Mouse (Mus musculus): ENCODE data around the gene Pecr.

Gene Pecr

DNA sequence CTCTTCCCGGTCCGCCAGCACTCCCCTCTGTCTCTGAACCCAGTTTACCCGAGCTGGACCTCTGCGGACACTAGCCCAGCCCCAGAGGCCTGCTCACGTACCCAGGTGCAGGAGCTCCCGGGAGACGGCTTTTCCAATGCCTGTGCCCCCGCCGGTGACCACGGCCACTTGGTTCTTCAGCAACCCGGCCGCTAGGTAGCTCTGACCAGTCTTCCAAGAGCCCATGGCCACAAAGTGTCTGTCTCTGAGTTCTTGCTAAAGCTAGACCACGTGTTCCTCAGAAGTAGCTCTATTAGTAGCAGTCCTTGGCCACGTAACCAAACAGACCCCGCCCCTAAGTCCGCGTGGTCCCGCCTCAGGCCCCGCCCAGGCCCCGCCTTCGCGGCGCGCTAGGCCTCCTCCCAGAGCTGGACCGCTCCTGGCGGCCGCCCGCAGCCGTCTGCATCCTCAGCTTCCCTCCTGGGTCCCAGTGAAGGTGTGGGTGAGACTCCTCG is at the start of gene Pecr, which contains the start of gene Tmem169:
Gene Pecr, minus strand, starts transcription at position 323 of the 494 bp plus-strand sequence.
Gene Tmem169, plus strand, starts transcription at position 378 of the 494 bp plus-strand sequence.
- DNase-seq (ENCODE audit: low read depth, low spot score) = peak; percentile 93

DNA sequence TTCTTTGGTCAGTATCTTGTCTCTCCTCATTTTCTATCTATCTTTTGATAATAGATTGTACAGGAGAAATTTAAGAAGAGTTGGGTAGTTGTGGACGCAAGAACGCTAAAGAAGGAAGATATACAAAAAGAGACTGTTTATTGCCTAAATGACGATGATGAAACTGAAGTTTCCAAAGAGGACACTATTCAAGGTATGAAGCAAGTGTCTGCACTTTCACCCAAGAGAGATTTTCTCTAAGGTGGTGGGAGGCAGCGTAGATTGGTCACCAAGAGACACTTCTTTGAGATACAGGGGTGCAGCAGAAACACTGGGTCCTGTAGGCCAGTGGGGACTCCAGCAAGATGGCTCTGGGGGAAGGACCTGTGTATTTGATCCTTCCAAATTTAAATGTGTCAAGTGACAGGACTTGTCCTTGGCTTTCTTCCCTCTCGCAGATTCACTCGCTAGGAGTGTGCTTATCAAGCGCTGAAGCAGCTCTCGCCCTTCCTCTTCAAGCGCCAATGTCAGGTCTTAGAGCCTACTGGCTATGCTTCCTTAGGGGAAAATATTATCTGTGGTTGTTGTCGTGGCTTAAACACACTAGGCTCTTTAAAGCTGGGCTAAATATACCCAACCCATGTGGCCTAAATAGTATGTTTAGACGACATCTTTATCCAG is 42.2 kb upstream of the Pecr start:
- DNase-seq (ENCODE audit: low read depth, low spot score) = no peak

DNA sequence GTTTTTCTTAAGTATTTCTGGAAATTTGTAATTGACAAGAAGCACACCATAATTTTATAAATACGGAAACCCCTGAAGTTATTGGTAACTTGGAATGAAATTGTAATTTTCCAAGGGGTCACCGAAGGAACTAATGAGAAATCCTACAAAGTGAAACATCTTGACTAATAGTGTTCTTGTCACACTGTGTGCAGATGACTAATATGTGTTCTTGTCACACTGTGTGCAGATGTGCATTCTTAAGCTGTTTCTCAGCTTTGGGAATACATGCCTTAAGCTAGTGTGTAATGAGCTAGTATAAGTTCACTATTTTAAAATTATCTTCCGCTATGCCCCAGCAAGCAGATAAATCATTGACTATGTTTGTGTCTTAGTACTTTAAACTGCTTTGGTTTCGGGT is 39.1 kb upstream of the Pecr start:
- DNase-seq (ENCODE audit: low read depth, low spot score) = no peak

DNA sequence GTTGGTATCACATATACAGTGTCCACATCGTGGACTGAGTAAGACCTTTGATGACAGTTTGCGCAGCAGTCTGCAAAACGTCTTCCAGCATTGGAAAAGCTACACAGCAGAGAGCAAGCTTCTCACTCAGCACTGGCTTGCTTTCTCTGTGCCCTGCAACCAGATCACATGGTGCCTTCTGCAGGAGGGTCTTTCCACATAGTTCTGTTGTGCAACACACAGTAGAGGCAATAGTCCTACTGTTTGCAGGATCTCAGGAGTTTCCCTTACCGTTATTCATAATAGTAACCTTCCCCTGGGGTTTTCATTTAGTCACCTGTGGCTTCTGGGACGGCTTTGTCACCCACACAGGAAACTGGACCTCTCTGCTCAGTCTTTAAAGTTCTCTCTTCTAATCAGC is 36.6 kb upstream of the Pecr start:
- DNase-seq (ENCODE audit: low read depth, low spot score) = no peak

DNA sequence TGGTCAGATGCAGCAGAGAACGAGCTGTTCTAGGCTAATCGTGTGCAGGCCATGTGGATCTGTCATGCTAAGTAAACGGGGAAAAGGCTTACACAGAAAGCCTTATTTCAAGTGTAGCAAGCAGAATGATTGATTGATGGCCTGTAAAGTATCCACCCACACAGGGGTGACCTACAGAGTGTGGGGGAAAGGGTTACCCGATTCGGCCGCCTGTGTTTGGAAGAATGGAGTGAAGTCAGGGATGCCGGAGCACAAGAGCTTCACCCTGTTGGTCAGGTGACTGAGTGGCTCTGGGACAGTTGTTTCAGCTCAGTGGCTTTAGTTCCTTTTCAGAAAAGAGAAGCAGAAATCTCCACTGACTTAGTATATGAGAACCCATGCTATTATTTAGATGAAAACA is 32.8 kb upstream of the Pecr start:
- no peak for DNase-seq (ENCODE audit: low read depth, low spot score)

DNA sequence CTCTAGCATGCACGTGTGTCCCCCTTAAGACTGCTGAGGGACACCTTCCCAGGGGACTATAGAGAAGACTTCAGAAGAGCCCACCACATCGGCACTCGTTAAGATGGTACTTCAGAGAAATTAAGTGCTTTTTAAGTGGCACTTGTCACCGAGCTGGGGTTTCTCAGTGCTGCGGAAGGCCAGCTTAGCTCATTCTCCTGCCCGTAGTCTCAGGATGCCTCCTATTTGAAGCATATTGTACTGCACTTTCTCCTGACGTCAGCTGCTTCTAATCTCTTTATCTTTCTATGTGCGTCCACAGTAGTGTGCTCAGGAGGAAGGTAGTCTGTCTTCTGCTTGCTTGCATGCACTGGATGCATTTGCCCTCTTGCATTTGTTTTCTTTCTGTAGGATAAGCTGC is 32.3 kb upstream of the Pecr start:
- DNase-seq (ENCODE audit: low read depth, low spot score) = no peak

DNA sequence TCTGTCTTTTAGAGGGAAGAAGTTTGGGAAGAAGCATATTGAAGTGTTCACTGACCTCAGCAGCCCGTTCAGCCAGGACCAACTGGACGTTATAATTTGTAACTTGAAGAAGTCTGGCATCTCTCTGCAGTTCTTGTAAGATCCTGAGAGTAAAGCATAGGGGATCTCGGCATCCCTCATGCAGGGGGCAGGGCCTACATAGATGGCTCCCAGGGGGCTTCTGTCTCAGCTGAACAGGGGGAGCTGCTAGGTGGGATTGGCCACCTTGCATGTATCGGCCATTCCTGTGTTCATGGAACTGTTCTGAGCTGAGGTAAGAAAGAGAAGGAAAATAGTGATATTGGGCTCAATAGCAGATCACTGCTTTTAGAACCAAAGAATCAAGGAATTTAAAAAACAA is 31.3 kb upstream of the Pecr start:
- DNase-seq (ENCODE audit: low read depth, low spot score) = no peak

DNA sequence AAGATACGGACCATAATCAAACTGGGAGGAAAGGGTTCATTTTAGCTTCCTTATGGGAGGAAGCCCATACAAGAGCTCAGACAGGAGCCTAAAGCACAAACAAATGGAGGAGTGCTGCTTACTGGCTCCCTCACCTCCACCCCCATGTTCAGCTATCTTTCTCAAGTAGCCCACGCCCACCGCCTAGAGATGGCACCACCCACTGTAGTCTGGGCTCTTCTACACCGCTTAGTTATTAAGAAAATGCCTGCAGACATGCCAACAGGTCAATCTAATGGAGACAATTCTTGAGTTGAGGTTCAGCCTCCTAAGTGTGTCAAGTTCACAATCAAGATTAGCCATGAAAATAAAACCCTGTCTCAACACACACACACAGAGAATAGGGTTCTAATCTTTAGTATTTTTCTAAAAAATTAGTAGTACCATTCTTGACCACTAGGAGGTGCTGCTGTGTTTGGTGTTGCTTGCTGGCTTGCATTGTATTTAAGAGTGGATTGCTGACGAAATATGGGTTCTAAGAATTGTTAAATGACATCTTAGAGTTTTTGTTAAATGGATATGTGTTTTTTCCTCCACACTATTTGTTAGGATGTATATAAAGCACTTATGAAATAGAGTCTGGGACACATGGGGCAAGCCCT is 29.4 kb upstream of the Pecr start:
- peak; percentile 94 for DNase-seq (ENCODE audit: low read depth, low spot score)

DNA sequence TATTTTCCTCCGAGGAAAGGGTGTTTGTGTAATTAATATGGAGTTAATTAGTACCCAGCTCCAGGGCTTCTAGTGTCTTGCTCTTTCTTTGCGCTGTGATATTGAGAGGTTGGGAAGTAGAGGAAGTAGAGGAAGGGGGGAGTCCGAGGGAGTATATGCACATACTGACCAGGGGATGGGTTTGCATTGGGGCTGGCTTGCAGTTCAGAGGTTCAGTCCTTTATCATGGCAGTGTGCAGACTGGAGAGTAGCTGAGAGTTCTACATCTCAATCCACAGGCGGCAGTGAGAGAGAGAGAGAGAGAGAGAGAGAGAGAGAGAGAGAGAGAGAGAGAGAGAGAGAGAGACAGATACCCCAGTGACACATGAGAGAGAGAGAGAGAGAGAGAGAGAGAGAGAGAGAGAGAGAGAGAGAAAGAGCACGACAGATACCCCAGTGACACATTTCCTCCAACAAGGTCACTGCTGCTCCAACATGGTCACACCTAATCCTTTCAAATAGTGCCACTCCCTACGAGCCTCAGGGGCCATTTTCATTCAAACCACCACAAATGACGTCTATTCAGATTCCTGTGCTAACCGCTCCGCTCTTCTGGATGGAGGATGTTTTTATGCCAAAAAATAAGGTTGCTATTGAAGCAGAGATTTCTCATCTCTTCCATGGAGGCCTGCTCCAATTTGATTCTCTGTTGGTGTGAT is 28.7 kb upstream of the Pecr start:
- DNase-seq (ENCODE audit: low read depth, low spot score) = peak; percentile 95

DNA sequence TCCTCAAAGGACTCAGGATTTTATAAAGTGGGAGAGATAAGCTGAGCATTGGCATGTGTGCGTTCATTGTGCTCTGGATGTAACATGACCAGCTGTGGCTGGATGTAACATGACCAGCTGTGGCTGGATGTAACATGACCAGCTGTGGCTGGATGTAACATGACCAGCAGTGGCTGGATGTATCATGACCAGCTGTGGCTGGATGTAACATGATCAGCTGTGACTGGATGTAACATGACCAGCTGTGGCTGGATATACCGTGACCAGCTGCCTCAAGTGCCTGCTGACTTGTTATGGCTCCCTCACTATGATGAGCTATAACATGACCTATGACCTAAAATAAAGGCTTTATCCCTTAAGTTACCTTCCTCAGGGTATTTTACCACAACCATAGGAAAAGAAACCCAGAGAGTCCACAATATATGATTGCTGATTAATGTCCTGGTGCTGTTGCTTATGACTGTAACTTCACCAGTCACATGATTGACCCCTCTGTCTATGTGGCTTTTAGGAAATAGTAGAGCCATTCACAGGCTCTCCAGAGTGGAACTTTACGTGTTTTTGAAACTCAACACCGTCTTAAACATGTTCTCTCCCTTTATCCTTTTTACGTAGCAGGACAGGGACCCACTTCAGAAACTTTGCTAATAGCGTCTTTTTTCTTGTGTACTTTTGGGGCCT is 25.8 kb upstream of the Pecr start:
- no peak for DNase-seq (ENCODE audit: low read depth, low spot score)

DNA sequence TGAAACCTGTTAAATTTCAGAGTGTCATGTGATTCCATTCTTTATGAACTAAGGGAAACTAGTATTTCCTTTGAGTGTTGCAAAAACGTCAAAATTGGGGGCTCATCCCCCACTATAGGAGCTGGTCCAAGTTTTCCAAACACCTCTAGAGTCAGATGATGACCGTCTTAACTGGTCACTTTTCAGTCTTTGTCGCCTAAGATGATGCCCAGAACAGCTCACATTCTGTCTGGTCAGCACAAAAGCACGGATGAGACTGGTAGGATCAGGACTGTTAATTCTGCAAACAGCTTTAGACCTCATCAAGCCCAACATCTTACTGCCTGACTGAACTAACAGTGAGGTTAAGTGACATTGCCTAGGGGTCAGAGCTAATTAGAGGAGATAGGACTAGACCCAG is 24.8 kb upstream of the Pecr start:
- DNase-seq (ENCODE audit: low read depth, low spot score) = no peak

DNA sequence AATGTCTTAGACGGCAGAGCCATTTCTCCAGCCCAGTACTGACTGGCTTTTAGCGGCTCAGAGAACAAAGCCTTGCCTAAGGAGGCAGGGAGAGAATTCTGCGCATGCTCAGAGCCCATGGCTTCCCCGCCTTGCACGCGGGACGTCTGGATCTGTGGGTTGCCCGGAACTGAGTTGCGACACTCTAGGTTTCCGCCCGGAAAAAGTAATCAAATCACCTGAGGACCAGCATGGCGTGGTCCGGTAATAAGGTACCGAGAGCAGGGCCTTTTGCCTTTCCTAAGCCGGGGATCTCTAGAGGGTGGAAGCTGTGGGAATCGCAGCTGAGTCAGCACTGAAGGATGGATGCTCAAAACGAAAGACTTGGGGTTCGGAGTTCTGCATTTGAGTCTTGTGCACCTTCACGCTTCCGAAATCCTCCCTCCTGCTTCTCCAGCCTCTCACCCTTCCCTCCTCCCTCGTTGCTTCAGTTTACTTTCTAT is 23.2 kb upstream of the Pecr start, which contains the start of gene Xrcc5:
Gene Xrcc5, plus strand, starts transcription at position 105 of the 482 bp plus-strand sequence.
- DNase-seq (ENCODE audit: low read depth, low spot score) = peak; percentile 100

DNA sequence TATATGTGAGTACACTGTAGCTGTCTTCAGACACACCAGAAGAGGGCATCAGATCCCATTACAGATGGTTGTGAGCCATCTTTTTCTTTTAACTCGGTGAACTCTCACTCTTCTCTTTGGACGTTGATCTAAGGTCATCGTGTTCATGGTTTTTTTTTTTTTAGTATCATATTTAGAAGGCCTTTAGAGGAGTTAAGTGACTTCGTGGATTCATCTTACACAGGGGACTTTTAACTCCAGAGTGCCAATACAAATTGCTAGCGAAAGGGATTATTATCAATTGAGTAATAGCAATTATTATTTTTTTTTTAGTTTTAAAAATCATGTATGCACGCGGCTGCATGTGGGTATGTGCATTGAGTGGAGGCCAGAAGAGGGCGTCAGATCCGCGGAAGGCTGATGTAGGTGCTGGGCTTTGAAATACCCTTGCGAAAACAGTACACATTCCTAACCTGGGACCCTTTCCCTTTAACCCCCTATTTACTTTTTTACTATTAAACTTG is 22.6 kb upstream of the Pecr start:
- no peak for DNase-seq (ENCODE audit: low read depth, low spot score)

DNA sequence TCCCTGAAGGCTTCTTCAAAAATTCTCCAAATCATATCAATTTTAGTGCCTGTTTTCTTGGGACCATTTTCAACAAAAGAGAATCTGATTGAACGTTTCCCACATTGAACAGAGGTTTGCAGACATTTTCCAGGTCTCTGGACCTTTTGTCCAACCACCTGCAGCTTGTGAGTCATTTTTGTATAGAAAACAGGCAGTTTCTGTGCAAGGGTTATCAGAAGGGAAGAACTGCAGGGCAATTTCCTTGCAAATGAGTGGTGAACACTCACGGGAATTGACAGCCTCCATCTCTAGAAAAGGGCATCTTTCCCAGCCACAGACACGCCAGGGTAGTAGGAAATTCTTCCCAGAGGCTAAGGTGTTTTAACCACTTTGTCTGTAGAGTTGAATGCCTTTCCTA is 22.1 kb upstream of the Pecr start:
- no peak for DNase-seq (ENCODE audit: low read depth, low spot score)

DNA sequence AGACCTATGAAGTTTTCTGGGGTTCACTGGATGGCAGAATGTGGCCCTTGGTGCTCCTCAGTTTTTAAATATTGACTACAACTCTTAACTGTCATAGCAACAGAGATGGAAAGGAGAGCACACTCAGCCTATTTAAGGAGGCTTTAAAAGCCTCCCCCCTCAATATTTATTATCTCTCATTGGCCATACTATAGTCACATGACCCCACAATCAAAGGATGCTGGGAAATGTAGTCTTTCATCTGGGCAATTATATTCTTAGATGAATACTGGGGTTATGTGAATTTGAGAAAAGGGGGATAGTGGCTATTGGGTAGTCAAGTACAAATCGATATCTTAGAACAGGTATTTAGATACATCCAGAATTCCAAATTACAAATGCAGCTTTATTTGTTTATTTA is 17.7 kb upstream of the Pecr start:
- DNase-seq (ENCODE audit: low read depth, low spot score) = peak; percentile 28

DNA sequence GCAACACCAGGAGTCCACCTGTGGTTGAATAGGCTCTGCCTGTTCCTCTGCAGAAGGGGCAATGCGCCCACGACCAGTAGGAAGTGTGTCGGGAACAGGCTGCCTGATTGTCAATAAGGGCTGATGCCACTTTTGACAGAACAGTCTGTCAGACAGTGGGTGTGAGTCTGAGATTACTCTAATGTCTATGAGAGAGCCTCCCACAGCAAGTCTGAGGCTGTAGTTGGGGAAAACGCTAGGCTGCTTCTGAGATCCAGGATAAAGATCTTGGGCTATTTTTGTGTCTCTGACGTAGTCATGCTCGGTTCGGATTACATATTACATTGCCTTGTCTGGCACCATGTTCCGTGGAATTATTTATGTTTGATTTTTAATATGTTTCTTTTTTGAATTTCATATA is 11.6 kb upstream of the Pecr start:
- no peak for DNase-seq (ENCODE audit: low read depth, low spot score)

DNA sequence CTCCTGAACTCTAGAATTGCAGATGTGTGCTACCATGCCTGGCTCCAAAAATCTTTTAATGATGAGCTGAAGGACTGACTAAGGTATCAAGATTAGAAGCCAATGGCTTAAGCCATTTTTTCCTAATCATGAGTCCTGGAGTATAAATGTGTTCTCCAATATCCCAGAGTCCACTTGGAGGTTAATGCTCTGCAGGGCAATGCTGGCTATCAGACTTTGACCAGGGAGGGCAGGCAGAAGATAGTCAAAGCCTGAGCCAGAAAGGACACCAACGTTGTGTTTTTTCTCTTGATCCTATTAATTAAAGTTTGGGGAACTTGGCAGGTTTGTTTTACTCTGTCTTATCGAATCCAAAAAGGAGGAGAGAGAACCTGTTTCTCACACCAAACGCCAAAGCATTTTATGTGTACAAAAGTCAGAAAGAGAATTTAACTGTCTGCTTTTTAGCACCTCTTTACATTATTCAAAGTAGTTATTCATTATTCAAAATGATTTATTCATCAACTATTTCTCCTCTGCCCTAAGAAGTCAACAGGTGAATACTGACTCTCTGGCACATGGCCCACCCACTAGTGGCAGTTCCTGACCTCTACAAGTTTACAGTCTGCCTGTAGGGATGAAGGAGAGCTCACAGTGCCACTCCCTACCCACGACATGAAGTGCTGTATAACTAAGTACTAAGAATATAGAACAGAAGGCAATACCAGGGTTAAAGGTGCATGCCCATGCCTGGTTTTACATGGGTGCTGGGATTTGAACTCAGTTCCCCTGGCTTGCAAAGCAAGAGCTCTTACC is 10.0 kb upstream of the Pecr start:
- no peak for DNase-seq (ENCODE audit: low read depth, low spot score)

DNA sequence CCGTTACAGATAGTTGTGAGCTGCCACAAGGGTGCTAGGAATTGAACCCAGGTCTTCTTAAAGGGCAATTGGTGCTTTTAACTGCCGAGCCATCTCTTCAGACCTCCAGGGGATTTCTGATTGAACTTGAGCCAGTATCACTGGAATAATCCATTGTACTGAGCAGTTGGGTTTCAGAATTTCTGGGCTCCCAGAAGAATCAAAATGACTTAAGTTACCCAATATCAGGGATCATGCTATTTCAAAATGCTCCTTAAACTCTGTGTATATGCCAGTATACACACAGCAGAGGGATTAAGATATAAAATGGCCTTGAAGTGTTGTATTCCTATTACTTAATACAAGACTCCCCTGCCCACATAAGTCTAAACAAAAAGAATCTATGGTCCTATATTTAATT is 7.8 kb upstream of the Pecr start:
- DNase-seq (ENCODE audit: low read depth, low spot score) = no peak

DNA sequence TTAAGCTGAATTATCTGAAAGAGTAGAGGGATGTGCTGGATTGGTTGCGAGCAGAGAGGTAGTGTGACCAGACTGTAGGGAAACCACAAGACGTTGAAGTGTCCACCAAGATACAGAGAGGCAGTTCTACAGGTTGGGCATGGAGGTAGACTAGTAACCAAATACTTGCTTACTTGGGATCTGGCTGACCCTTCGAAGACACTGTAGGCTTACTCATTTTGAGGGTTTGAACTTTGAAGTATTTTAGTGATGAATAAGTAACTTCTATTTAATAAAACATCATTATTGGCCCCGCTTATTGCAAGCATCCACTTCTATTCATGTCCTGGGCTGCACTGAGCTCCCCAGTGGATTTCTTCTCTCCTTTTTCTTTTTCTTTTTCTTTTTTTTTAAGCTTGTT is 7.3 kb upstream of the Pecr start:
- no peak for DNase-seq (ENCODE audit: low read depth, low spot score)

DNA sequence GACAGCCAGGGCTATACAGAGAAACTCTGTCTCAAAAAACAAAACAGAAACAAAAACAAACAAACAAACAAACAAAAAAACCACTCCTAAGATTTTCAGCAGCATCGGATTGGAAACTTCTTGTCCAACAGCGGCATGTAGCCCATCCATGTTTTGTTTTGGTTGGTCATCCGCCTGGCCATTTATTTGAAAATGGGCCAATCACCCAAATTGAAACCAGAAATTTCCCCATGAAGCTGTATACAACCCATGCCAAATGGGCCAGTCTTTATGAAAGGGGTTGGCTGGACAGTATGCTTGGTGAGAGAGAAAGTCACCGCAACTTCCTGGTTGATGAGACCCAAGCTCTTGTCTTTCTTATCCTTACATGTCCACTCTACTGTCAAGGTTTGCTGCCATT is 6.8 kb upstream of the Pecr start:
- no peak for DNase-seq (ENCODE audit: low read depth, low spot score)

Measured in R1 (cell line).